Mouse (Mus musculus) ES-Bruce4 (cell line): ENCODE data around the gene Trpt1. TPM values are rescaled to one million over a fixed set of nuclear protein-coding genes. Genes with fewer than 3 reads are reported as not detected.
"Not testable (repeated sequence)": the region's sequence is repeated elsewhere in the genome, so short reads cannot be mapped to it uniquely, and the experiment has no call there.

ENCODE experiments used
- H3K27ac ChIP-seq: 2 replicates; pipeline ENCODE4 v1.5.1; 2012; ENCODE audit warnings: low read length, inconsistent platforms; ENCODE audit not compliant: insufficient read depth
- H3K27me3 ChIP-seq: 2 replicates; pipeline ENCODE4 v1.6.1; 2012; ENCODE audit warnings: mild to moderate bottlenecking, low read length, inconsistent platforms; ENCODE audit not compliant: control insufficient read depth, poor library complexity, insufficient read depth, severe bottlenecking
- H3K36me3 ChIP-seq: 2 replicates; pipeline ENCODE4 v1.6.1; 2012; ENCODE audit warnings: inconsistent platforms, mild to moderate bottlenecking, low read length, moderate library complexity; ENCODE audit not compliant: control insufficient read depth, poor library complexity, insufficient read depth, severe bottlenecking
- H3K4me1 ChIP-seq: one replicate; pipeline ENCODE4 v1.8.1; 2011; ENCODE audit warnings: low read length; ENCODE audit not compliant: control insufficient read depth, insufficient read depth
- H3K4me3 ChIP-seq: 2 replicates; pipeline ENCODE4 v1.5.1; 2011; ENCODE audit warnings: low read depth, mild to moderate bottlenecking, low read length
- H3K9ac ChIP-seq: 2 replicates; pipeline ENCODE4 v1.6.1; 2012; ENCODE audit warnings: low read depth, mild to moderate bottlenecking, inconsistent platforms; ENCODE audit not compliant: poor library complexity, severe bottlenecking
- H3K9me3 ChIP-seq: replicated peaks from 2 replicates; pipeline ENCODE4 v1.6.1; 2012; ENCODE audit warnings: mild to moderate bottlenecking, low read length, inconsistent platforms; ENCODE audit not compliant: control insufficient read depth, poor library complexity, insufficient read depth, severe bottlenecking
- CTCF ChIP-seq: IDR thresholded peaks from one replicate; pipeline ENCODE4 v1.8.1; 2011; ENCODE audit warnings: low read depth, low read length
- EP300 ChIP-seq: IDR thresholded peaks from 2 replicates; pipeline ENCODE4 v1.6.1; 2011; ENCODE audit warnings: low read depth, low read length; ENCODE audit not compliant: insufficient read depth
- POLR2A ChIP-seq: IDR thresholded peaks from one replicate; pipeline ENCODE4 v1.8.1; 2011; ENCODE audit warnings: low read length; ENCODE audit not compliant: insufficient read depth
- polyA plus RNA-seq: library from polyadenylated mRNA; stranded (reverse); fragments of >200 nt; gene quantifications from 2 replicates; pipeline ENCODE4 v1.2.4, GENCODE M21; 2011; ENCODE audit warnings: low read depth; ENCODE audit not compliant: missing spikeins, insufficient read depth, insufficient read length

The Trpt1 gene
- polyA plus RNA-seq, 1 experiment, result 7.3 TPM

DNA sequence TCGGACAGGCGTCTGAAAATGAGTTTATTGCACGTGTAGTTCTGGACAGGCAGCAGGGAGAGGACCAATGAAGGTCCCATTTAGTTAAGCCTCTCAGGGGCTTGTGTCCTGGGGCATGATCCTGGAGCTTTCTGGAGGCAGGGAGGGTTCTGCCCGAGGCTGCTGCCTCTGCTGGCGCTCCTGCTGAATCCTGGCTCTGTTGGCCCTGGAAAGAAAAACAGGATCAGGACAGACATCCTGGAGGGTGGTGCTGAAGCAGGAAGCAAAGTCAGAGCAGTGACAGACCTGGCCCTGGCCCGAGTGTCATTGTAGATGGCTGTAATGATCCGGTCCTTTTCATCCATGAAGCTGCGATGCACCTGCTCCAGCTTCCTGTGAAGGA lies 8.0 kb upstream of the Trpt1 start:
- no peaks in the 10 kb centered on the region for H3K27me3 ChIP-seq
- 0 out of 2 replicates have a peak, but pooled peaks cover 3% of the 10 kb centered on the region for H3K36me3 ChIP-seq
- TF ChIP-seq POLR2A (no peak), EP300 (no peak), CTCF (no peak)
- peak overlapping the region; percentile 91 for H3K9ac ChIP-seq
- no peaks in the 10 kb centered on the region for H3K9me3 ChIP-seq
- no peaks in the 10 kb centered on the region for H3K4me1 ChIP-seq
- peak overlapping the region; percentile 74 for H3K4me3 ChIP-seq
- H3K27ac ChIP-seq, result no peak overlapping the region

DNA sequence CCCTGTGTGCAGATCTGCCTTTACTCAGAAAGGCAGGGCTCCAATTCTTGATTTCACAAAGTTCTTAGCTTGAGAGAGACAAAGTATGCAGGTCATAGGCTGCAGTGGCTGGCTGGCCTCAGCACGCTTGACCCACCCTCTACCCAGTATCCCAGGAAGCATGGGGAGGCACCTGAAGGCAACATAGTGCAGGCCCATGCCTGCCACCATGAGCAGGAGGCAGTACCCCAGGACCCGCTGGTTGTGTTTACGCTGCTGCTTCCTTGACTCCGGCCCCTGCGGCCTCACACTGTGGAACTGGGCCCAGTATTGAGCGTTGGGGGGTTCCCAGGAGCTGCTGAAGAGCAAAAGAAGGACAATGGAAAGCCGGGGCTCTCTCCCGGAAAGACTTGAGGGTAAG lies 6.7 kb upstream of the Trpt1 start:
- Histone ChIP-seq H3K4me3 (no peak overlapping the region), H3K9me3 (no peaks in the 10 kb centered on the region), H3K27ac (no peak overlapping the region), H3K36me3 (0 out of 2 replicates have a peak, but pooled peaks cover 3% of the 10 kb centered on the region), H3K9ac (no peak overlapping the region), H3K27me3 (no peaks in the 10 kb centered on the region), H3K4me1 (no peaks in the 10 kb centered on the region)
- TF ChIP-seq EP300 (no peak), POLR2A (no peak), CTCF (no peak)

DNA sequence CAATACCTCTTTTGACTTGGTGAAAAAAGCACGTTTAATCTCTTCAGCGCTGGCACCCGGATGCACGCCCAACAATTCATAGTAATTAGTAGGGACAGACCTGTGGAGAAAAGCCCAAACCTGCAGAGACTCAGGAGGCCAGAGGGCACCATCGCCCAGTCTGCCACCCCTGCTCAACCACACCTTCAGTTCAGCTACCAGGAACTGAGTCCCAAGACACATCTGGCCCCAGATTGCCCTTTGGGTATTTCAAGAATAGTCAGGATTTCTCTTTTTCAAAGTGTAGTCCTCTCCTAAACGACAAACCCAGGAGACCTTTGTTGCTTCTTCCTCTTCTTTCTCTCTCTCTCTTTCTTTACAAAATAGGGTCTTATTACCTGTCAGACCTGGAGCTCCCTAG lies 5.2 kb upstream of the Trpt1 start:
- Histone ChIP-seq H3K4me1 (no peaks in the 10 kb centered on the region), H3K36me3 (no peaks in the 10 kb centered on the region)

DNA sequence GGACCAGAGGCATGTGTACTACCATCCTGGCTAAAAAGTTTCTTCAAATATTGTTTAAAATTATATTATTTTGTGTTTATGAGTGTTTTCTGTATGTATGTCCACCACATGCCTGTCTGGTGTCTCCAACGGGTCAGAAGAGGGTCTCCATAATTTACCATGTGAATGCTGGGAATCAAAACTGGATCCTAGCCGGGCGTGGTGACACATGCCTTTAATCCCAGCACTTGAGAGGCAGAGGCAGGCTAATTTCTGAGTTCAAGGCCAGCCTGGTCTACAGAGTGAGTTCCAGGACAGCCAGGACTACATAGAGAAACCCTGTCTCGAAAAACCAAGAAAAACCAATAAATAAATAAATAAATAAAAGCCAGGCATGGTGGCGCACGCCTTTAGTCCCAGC lies 4.8 kb upstream of the Trpt1 start:
- H3K4me1 ChIP-seq, H3K4me3 ChIP-seq, H3K9me3 ChIP-seq, H3K27me3 ChIP-seq, H3K27ac ChIP-seq, H3K9ac ChIP-seq, H3K36me3 ChIP-seq: not testable (repeated sequence)

More for the DNA sequence above, 5.2 kb upstream of the Trpt1 start:
- H3K4me3 ChIP-seq, result no peak overlapping the region
- H3K9ac ChIP-seq, result no peak overlapping the region
- H3K27ac ChIP-seq, result no peak overlapping the region
- TF ChIP-seq EP300 (no peak), POLR2A (no peak)
- H3K9me3 ChIP-seq, result no peaks in the 10 kb centered on the region
- H3K27me3 ChIP-seq, result no peaks in the 10 kb centered on the region

DNA sequence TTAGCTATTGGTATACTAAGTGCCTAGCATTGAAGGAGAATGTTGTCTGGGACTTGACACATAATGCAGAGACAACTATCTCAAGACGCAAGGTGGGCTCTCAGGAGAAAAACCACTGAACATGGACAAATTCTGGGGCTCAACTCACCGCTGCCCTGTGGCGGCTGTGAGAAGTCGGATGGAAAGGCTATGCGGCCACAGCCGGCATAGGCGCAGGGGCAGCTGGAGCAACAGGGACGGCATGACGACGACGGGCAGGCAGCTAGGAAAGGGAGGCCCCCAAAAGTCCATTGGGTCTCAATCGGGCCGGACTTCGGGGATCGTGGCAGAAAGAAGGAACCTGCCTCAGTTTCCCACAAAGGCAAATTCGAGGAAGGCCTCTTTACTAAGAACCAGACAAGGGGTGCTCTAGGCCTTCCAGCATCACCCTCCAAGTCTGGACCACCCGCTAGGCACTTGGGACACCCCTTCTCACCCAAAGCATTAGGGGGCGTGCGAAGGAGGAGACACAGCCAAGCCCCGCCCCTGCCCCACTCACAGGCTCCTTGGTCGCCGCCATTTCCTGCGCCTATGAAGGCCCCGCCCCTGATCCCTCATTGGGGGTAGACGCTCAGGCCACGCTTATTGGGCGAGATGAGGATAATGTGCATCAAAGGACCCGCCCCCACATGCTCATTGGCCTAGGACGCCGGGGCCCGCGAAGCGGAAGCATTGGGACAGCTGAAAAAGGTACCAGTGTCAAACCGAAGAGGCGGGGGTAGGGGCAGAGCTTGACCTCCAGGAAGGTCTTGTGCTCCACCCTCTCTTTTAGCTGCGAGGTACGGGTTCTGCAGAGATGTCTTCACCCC lies 3.7 kb upstream of the Trpt1 start, which contains the start of gene Dnajc4:
TSS of gene Dnajc4 (minus strand) at position 562 of the 848 bp plus-strand sequence.
- Histone ChIP-seq H3K36me3 (no peaks in the 10 kb centered on the region), H3K4me1 (no peaks in the 10 kb centered on the region)

DNA sequence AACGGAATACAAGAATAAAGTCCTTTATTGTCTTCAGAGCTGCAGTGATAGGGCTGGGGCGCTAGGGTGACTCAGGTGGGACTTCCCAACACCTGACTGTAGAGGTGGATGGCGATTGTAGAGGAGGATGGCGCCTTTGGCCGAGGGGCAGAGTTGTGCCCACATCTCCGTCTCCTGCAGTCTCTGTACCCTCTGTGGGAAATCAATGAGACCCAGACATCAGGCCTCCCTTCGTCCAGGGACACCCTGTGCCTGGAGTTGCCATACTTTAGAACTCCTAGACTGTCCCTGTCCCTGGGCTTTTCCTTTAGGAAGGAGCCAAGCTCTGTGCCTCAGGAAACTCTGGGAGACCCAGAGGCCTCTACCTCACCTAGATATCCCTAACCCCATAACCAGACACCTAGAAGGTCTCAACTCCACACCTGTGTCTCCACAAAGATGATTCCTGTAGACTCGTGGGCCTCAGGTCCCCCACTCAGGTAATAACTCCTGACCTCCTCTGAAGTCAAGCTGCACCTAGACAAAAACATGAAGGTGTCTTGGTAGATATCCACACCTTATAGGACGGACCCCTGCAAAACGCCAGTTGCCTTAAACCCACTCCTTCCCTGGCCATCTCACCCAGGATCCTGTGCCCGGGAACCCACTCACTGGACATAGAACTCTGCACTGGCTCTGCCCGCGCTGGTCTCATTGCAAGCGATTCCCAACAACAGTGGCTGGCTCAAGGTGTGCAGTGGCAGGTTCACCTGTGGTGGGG lies 2.7 kb upstream of the Trpt1 start:
- TF ChIP-seq POLR2A, result no peak
- TF ChIP-seq EP300, result no peak
- TF ChIP-seq CTCF, result no peak
- no peaks in the 10 kb centered on the region for H3K4me1 ChIP-seq

More for the DNA sequence above, 3.7 kb upstream of the Trpt1 start, which contains the start of gene Dnajc4:
- no peak for TF ChIP-seq POLR2A
- TF ChIP-seq CTCF, result no peak
- TF ChIP-seq EP300, result 0 out of 2 replicates have a peak, but pooled peaks have one; percentile 27
- Histone ChIP-seq H3K9ac (peak within 1 kb of the TSS; percentile 74), H3K9me3 (no peaks in the 10 kb centered on the region), H3K4me3 (peak within 1 kb of the TSS; percentile 77), H3K27ac (peak within 1 kb of the TSS; percentile 75), H3K27me3 (no peaks in the 10 kb centered on the region)

More for the DNA sequence above, 2.7 kb upstream of the Trpt1 start:
- H3K4me3 ChIP-seq, result peak overlapping the region; percentile 46
- no peaks in the 10 kb centered on the region for H3K9me3 ChIP-seq
- no peaks in the 10 kb centered on the region for H3K27me3 ChIP-seq
- peak overlapping the region; percentile 34 for H3K9ac ChIP-seq
- H3K36me3 ChIP-seq, result no peaks in the 10 kb centered on the region
- peak overlapping the region; percentile 75 for H3K27ac ChIP-seq
